Mouse (Mus musculus): ENCODE data around the gene Fkbp2.

GRCm38 (mm10) chr19:6987061-6987903, 7.0 kb upstream of the Fkbp2 start, which contains the start of gene Vegfb:
- no peak for TF ChIP-seq CTCF (IDR thresholded peaks at IDR 0.05; ENCODE audit: low read depth)
- TF ChIP-seq EP300 (IDR thresholded peaks at IDR 0.05; ENCODE audit: low read depth) = 0 out of 2 replicates have a peak, but pooled peaks have one; percentile 11

All from heart, postnatal 0 days (tissue).